Mouse (Mus musculus): ENCODE measurements at regions not wholly inside any gene's neighbourhood (a gene's known extent, or its start where the extent isn't known, plus 50 kb on each side); places are given as distances from the start of the nearest gene placed in this dataset.

- H3K4me3 ChIP-seq (ENCODE audit: low read length): no peak overlapping the region
- H3K4me1 ChIP-seq (ENCODE audit: insufficient read depth, low read length): no peaks in the 10 kb centered on the region
- no peaks in the 10 kb centered on the region for H3K36me3 ChIP-seq (ENCODE audit: insufficient read depth, low read length)
- no peak for TF ChIP-seq CTCF (IDR thresholded peaks at IDR 0.05; ENCODE audit: low read depth)
- no peak overlapping the region for H3K9ac ChIP-seq (replicated peaks; ENCODE audit: low read length)
- 80% methylated on average over 15 of the region's 15 CpGs for WGBS
- H3K4me2 ChIP-seq (ENCODE audit: low read depth, low read length): no peak overlapping the region
- H3K9me3 ChIP-seq (ENCODE audit: low read length): no peaks in the 10 kb centered on the region
- H3K27ac ChIP-seq: no peak overlapping the region
- ATAC-seq (no peak), DNase-seq (ENCODE audit: low spot score) (peak; percentile 12)
- H3K27me3 ChIP-seq (ENCODE audit: insufficient read depth, low read length): no peaks in the 10 kb centered on the region
Observed at GRCm38 (mm10) chr13:69867296-69868065, 65.3 kb downstream of the Med10 start.

DNA sequence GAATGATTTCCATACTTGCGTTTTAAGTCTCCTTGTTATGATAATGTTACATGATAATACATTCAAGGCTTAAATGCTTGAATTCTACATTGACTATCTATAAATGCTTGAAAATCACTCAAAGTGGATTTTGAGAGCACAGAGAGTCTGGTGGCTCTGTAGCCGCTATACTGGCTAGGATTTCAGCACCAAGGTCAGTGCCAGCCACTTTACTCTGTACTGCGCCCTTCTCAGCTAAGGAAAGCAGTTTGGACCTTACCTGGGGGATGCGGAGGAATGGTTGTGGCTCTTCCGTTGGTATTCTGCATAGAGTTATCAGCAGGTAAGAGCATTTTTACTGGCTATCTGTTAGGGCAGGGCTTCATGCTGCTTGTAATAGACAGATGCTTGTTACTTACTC lies 94.3 kb downstream of the Med10 start:
- 31% methylated on average over 5 of the region's 5 CpGs for WGBS
- ATAC-seq: no peak
- peak; percentile 45 for DNase-seq (ENCODE audit: low spot score)

DNA sequence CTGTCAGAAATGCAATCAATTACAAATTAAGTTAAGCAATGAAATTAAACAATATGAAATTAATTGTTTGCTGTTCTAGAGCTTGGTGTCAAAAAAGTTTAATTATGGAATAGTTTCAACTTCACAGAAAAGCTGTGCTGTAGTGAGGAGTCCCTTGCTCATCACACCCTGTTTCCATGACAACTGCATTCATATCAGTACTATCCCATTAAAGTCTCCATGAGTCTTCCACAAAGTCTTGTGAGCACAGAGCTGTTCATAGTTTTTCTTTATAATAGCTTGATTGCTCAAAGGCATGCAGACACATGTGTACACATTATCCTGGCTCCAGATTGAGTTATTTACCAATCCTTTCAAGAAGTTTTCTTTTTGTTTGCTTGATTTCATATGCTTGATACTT lies 98.9 kb downstream of the Med10 start:
- Histone ChIP-seq H3K27me3 (ENCODE audit: insufficient read depth, low read length) (no peaks in the 10 kb centered on the region), H3K9ac (replicated peaks; ENCODE audit: low read length) (no peak overlapping the region), H3K9me3 (ENCODE audit: low read length) (no peaks in the 10 kb centered on the region), H3K4me3 (ENCODE audit: low read length) (no peak overlapping the region), H3K36me3 (ENCODE audit: insufficient read depth, low read length) (no peaks in the 10 kb centered on the region), H3K4me1 (ENCODE audit: insufficient read depth, low read length) (no peaks in the 10 kb centered on the region), H3K4me2 (ENCODE audit: low read depth, low read length) (no peak overlapping the region), H3K27ac (no peak overlapping the region)
- DNase-seq (ENCODE audit: low spot score) (no peak), ATAC-seq (no peak)
- no peak for TF ChIP-seq CTCF (IDR thresholded peaks at IDR 0.05; ENCODE audit: low read depth)

More for the DNA sequence above, 94.3 kb downstream of the Med10 start:
- Histone ChIP-seq H3K9me3 (ENCODE audit: low read length) (no peaks in the 10 kb centered on the region), H3K36me3 (ENCODE audit: insufficient read depth, low read length) (no peaks in the 10 kb centered on the region), H3K4me2 (ENCODE audit: low read depth, low read length) (no peak overlapping the region), H3K4me3 (ENCODE audit: low read length) (no peak overlapping the region), H3K4me1 (ENCODE audit: insufficient read depth, low read length) (no peaks in the 10 kb centered on the region), H3K9ac (replicated peaks; ENCODE audit: low read length) (no peak overlapping the region), H3K27me3 (ENCODE audit: insufficient read depth, low read length) (no peaks in the 10 kb centered on the region), H3K27ac (no peak overlapping the region)
- no peak for TF ChIP-seq CTCF (IDR thresholded peaks at IDR 0.05; ENCODE audit: low read depth)

DNA sequence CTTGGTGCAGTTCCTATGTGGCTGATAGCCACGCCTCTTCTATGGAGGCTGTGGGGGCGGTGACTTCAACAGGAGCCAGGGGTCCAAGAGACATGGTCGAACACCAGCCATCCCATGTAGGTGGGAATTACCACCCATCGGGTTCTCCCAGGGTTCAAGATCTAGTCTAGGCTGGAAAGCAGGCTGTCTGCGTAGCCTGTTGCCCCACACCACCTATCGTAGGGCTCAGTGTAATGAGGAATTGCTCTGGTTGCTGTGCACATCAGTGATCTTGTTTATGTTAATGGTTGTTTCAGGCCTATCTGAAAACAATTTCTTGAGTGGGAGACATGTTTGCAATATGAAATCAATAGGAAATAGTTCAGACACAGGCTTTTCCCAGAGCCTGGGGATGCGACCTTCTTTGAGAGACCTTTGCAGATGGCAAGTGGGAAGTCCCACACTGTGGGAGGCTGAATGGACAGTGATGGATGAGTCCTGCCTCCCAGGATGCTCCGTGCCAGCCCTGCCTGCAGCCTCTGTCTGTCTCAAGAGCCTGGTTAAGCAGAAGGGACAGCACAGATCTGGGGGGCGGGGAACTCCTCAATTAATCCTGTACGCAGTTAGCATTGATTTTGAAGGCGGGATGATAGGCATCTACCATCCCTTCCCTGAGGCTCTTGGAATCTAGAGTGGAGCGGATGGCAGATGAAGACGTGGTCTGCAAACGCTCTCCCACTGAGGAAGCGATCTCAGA lies 104.8 kb downstream of the Med10 start:
- ATAC-seq (peak; percentile 45; the same call in 1 of the 2 replicates), DNase-seq (ENCODE audit: low spot score) (no peak)
- Histone ChIP-seq H3K27me3 (ENCODE audit: insufficient read depth, low read length) (no peaks in the 10 kb centered on the region), H3K4me1 (ENCODE audit: insufficient read depth, low read length) (0 out of 2 replicates have a peak, but pooled peaks cover 4% of the 10 kb centered on the region), H3K4me2 (ENCODE audit: low read depth, low read length) (no peak overlapping the region), H3K27ac (no peak overlapping the region), H3K4me3 (ENCODE audit: low read length) (no peak overlapping the region), H3K36me3 (ENCODE audit: insufficient read depth, low read length) (no peaks in the 10 kb centered on the region), H3K9me3 (ENCODE audit: low read length) (no peaks in the 10 kb centered on the region), H3K9ac (replicated peaks; ENCODE audit: low read length) (no peak overlapping the region)
- TF ChIP-seq CTCF (IDR thresholded peaks at IDR 0.05; ENCODE audit: low read depth): no peak
- 46% methylated on average over 15 of the region's 15 CpGs for WGBS

DNA sequence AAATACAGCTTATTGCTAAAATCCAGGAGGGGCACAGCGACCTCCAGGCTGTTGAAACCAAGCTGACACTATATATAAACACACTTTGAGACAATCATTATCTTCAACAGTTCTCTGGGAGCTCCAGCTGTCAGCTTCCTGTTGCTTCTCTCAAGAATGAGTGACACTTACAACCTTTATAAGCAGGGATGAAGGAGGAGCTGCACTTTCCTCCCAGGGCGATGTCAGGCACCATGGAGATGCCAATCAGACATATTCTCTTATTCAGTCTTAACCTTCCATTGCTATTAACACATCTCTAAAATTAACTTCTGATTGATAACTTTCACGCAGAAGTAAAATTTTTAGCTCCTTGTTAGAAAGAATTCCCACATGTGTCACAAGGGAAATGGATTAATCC lies 113.6 kb downstream of the Med10 start:
- 73% methylated on average over 3 of the region's 3 CpGs for WGBS
- Histone ChIP-seq H3K27ac (no peak overlapping the region), H3K4me2 (ENCODE audit: low read depth, low read length) (no peak overlapping the region), H3K9me3 (ENCODE audit: low read length) (no peaks in the 10 kb centered on the region), H3K27me3 (ENCODE audit: insufficient read depth, low read length) (no peaks in the 10 kb centered on the region), H3K4me1 (ENCODE audit: insufficient read depth, low read length) (no peaks in the 10 kb centered on the region), H3K36me3 (ENCODE audit: insufficient read depth, low read length) (no peaks in the 10 kb centered on the region), H3K4me3 (ENCODE audit: low read length) (no peak overlapping the region), H3K9ac (replicated peaks; ENCODE audit: low read length) (no peak overlapping the region)
- no peak for ATAC-seq
- no peak for TF ChIP-seq CTCF (IDR thresholded peaks at IDR 0.05; ENCODE audit: low read depth)
- no peak for DNase-seq (ENCODE audit: low spot score)

DNA sequence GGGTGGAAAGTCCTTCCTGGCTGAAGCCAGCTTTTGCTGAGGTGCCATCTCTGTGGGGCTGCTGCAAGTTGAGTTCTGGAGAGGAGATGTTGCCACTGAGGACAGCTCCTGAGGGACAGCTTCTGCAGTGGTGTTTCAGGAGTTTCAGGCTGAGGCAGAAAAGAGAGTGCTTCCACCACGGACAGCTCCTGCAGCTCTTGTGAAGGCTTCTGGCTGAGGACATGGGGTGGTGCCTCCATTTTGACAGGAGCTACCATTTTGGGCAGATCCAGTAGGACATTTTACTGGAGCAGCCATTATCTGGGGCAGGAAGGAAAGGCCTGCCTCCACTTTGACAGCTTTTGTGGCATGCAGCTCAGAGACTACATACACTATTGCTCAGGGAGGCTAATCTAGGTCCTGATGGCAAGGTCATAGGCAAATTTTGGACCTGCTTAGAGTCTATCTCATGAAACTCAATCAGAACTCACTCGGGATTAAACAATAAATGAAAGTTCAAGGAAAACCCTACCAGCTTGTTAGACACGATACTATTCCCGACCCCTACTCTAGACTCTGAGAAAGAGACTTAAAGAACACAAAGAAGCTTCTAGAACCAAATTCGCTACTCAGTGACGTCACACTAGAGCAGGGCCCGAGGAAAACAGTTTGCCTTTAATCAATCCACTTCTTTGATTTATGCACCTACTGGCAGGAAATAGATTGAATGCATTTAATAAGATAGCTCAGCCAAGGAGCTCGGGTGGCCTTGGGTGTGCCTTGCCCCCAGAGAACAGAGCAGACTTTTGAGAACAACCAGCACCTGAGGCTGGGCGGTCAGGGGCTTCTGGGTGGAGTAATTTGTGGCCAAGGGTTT lies 130.7 kb downstream of the Med10 start:
- Histone ChIP-seq H3K4me1 (ENCODE audit: insufficient read depth, low read length) (peaks cover 10% of the 10 kb centered on the region), H3K4me2 (ENCODE audit: low read depth, low read length) (peak overlapping the region; percentile 45), H3K9me3 (ENCODE audit: low read length) (no peaks in the 10 kb centered on the region), H3K4me3 (ENCODE audit: low read length) (peak overlapping the region; percentile 2; the same call in 1 of the 2 replicates), H3K36me3 (ENCODE audit: insufficient read depth, low read length) (no peaks in the 10 kb centered on the region), H3K27me3 (ENCODE audit: insufficient read depth, low read length) (no peaks in the 10 kb centered on the region), H3K27ac (peak overlapping the region; percentile 65), H3K9ac (replicated peaks; ENCODE audit: low read length) (no peak overlapping the region; the same call in 1 of the 2 replicates)
- ATAC-seq (no peak; the same call in 1 of the 2 replicates), DNase-seq (ENCODE audit: low spot score) (peak; percentile 15)
- TF ChIP-seq CTCF (IDR thresholded peaks at IDR 0.05; ENCODE audit: low read depth): 0 out of 2 replicates have a peak, but pooled peaks have one; percentile 15
- 34% methylated on average over 9 of the region's 9 CpGs for WGBS
